In genomic region chr12:41777762-41778161, GRCm38 (mm10) we compare ENCODE assay signal across 8 mouse cellular contexts.
A peak's percentile ranks its signal among the peaks of the same experiment; 100 is the strongest.
DNase-seq lines count a peak whose midpoint lies in the region; ATAC-seq lines count a peak whose summit lies in the region.
"Not testable (repeated sequence)": the region's sequence is repeated elsewhere in the genome, so short reads cannot be mapped to it uniquely, and the experiment has no call there.

No protein-coding gene starts in this region.

- H3K27me3 ChIP-seq in embryonic facial prominence, embryonic 12.5 days; forebrain, embryonic 11.5 days (ENCODE audit: control insufficient read depth, insufficient read depth, low read length); forebrain, embryonic 14.5 days (replicated peaks; ENCODE audit: control insufficient read depth, insufficient read depth, low read length); kidney, embryonic 15.5 days; limb, embryonic 11.5 days (ENCODE audit: control insufficient read depth, insufficient read depth, low read length); midbrain, embryonic 14.5 days (ENCODE audit: control insufficient read depth, insufficient read depth, low read length); neural tube, embryonic 14.5 days (ENCODE audit: control insufficient read depth, insufficient read depth, low read length); stomach, embryonic 15.5 days (replicated peaks): not testable (repeated sequence)

- not testable (repeated sequence) for H3K36me3 ChIP-seq in embryonic facial prominence, embryonic 12.5 days; forebrain, embryonic 11.5 days (ENCODE audit: control insufficient read depth, insufficient read depth, low read length); forebrain, embryonic 14.5 days (ENCODE audit: control insufficient read depth, insufficient read depth, low read length); kidney, embryonic 15.5 days; limb, embryonic 11.5 days (ENCODE audit: control insufficient read depth, insufficient read depth, low read length); midbrain, embryonic 14.5 days (ENCODE audit: control insufficient read depth, insufficient read depth, low read length); neural tube, embryonic 14.5 days (ENCODE audit: control insufficient read depth, insufficient read depth, low read length); stomach, embryonic 15.5 days

- WGBS in embryonic facial prominence, embryonic 12.5 days = no CpG with 5 or more reads among the region's 4 CpGs
- WGBS in forebrain, embryonic 11.5 days = no CpG with 5 or more reads among the region's 4 CpGs
- no CpG with 5 or more reads among the region's 4 CpGs for WGBS in forebrain, embryonic 14.5 days
- no CpG with 5 or more reads among the region's 4 CpGs for WGBS in kidney, embryonic 15.5 days
- WGBS in limb, embryonic 11.5 days = no CpG with 5 or more reads among the region's 4 CpGs
- no CpG with 5 or more reads among the region's 4 CpGs for WGBS in midbrain, embryonic 14.5 days
- WGBS in neural tube, embryonic 14.5 days = no CpG with 5 or more reads among the region's 4 CpGs
- WGBS in stomach, embryonic 15.5 days = no CpG with 5 or more reads among the region's 4 CpGs

- not testable (repeated sequence) for H3K9me3 ChIP-seq in embryonic facial prominence, embryonic 12.5 days; forebrain, embryonic 11.5 days (ENCODE audit: control insufficient read depth, low read length); forebrain, embryonic 14.5 days (replicated peaks; ENCODE audit: control insufficient read depth, low read length); kidney, embryonic 15.5 days (replicated peaks); limb, embryonic 11.5 days (ENCODE audit: control insufficient read depth, low read length); midbrain, embryonic 14.5 days (ENCODE audit: control insufficient read depth, low read length); neural tube, embryonic 14.5 days (ENCODE audit: control insufficient read depth, low read length); stomach, embryonic 15.5 days

- H3K4me3 ChIP-seq in embryonic facial prominence, embryonic 12.5 days; forebrain, embryonic 11.5 days (ENCODE audit: low read depth, low read length); forebrain, embryonic 14.5 days (ENCODE audit: low read depth, low read length); kidney, embryonic 15.5 days (replicated peaks); limb, embryonic 11.5 days (ENCODE audit: low read depth, low read length); midbrain, embryonic 14.5 days (replicated peaks; ENCODE audit: low read depth, low read length); neural tube, embryonic 14.5 days (ENCODE audit: low read depth, low read length); stomach, embryonic 15.5 days (replicated peaks): not testable (repeated sequence)

- not testable (repeated sequence) for DNase-seq in forebrain, embryonic 11.5 days (ENCODE audit: low spot score); forebrain, embryonic 14.5 days (ENCODE audit: low spot score); limb, embryonic 11.5 days (ENCODE audit: low spot score); midbrain, embryonic 14.5 days

- 0 out of 2 replicates have a peak, but pooled peaks have one; percentile 84 for ATAC-seq in embryonic facial prominence, embryonic 12.5 days (ENCODE audit: insufficient number of reproducible peaks, insufficient read depth, low FRiP score, low TSS enrichment)
- peak; percentile 83 for ATAC-seq in forebrain, embryonic 11.5 days (replicated peaks; ENCODE audit: low FRiP score)
- 0 out of 2 replicates have a peak, but pooled peaks have one; percentile 46 for ATAC-seq in forebrain, embryonic 14.5 days
- 0 out of 2 replicates have a peak, but pooled peaks have one; percentile 76 for ATAC-seq in kidney, embryonic 15.5 days (replicated peaks; ENCODE audit: low FRiP score)
- peak; percentile 87; the same call in 1 of the 2 replicates for ATAC-seq in limb, embryonic 11.5 days (ENCODE audit: insufficient number of reproducible peaks, low FRiP score, low TSS enrichment, low read depth)
- 0 out of 2 replicates have a peak, but pooled peaks have one; percentile 66 for ATAC-seq in midbrain, embryonic 14.5 days (ENCODE audit: low FRiP score, low TSS enrichment)
- ATAC-seq in neural tube, embryonic 14.5 days (ENCODE audit: low read depth) = peak; percentile 66; the same call in 1 of the 2 replicates
- ATAC-seq in stomach, embryonic 15.5 days (ENCODE audit: insufficient read depth, low FRiP score, low read depth) = peak; percentile 77

- not testable (repeated sequence) for H3K9ac ChIP-seq in embryonic facial prominence, embryonic 12.5 days; forebrain, embryonic 11.5 days (ENCODE audit: low read length); forebrain, embryonic 14.5 days (ENCODE audit: low read length); kidney, embryonic 15.5 days; limb, embryonic 11.5 days (ENCODE audit: low read length); midbrain, embryonic 14.5 days (replicated peaks; ENCODE audit: low read length); neural tube, embryonic 14.5 days (replicated peaks; ENCODE audit: low read depth, low read length); stomach, embryonic 15.5 days

- not testable (repeated sequence) for H3K4me1 ChIP-seq in embryonic facial prominence, embryonic 12.5 days; forebrain, embryonic 11.5 days (replicated peaks; ENCODE audit: control insufficient read depth, insufficient read depth, low read length); forebrain, embryonic 14.5 days (ENCODE audit: control insufficient read depth, insufficient read depth, low read length); kidney, embryonic 15.5 days; limb, embryonic 11.5 days (ENCODE audit: control insufficient read depth, insufficient read depth, low read length); midbrain, embryonic 14.5 days (ENCODE audit: control insufficient read depth, insufficient read depth, low read length); neural tube, embryonic 14.5 days (ENCODE audit: control insufficient read depth, insufficient read depth, low read length); stomach, embryonic 15.5 days

- H3K4me2 ChIP-seq in embryonic facial prominence, embryonic 12.5 days (replicated peaks); forebrain, embryonic 11.5 days (ENCODE audit: low read depth, low read length, severe bottlenecking); forebrain, embryonic 14.5 days (ENCODE audit: low read length); kidney, embryonic 15.5 days; limb, embryonic 11.5 days (ENCODE audit: low read depth, severe bottlenecking); midbrain, embryonic 14.5 days (ENCODE audit: low read length); neural tube, embryonic 14.5 days (ENCODE audit: low read depth, low read length); stomach, embryonic 15.5 days: not testable (repeated sequence)

- H3K27ac ChIP-seq in embryonic facial prominence, embryonic 12.5 days; forebrain, embryonic 11.5 days (ENCODE audit: low read depth, low read length); forebrain, embryonic 14.5 days (ENCODE audit: low read depth, low read length); kidney, embryonic 15.5 days; limb, embryonic 11.5 days (replicated peaks; ENCODE audit: low read depth, low read length); midbrain, embryonic 14.5 days (replicated peaks; ENCODE audit: low read depth, low read length); neural tube, embryonic 14.5 days (ENCODE audit: low read depth, low read length); stomach, embryonic 15.5 days: not testable (repeated sequence)
